9 mouse cellular contexts compared by ENCODE assay signal in genomic region chr1:63658016-63658415, GRCm38 (mm10). TPM values are rescaled to one million over a fixed set of nuclear protein-coding genes. Genes with fewer than 3 reads are reported as not detected.
DNase-seq lines count a peak whose midpoint lies in the region; ATAC-seq lines count a peak whose summit lies in the region.
"Had no signal": no experiment of that assay in that cellular context is flagged by ENCODE, and none has a peak within 500 bp of the region (broad histone marks: within the 10 kb centered on the region; RNA-seq: fewer than 3 reads in every experiment).

No protein-coding gene starts in this region.

- ATAC-seq in limb, embryonic 11.5 days (ENCODE audit: insufficient number of reproducible peaks, low FRiP score, low TSS enrichment, low read depth), result no peak
- ATAC-seq in neural tube, embryonic 15.5 days (ENCODE audit: low FRiP score), result peak; percentile 63

- no peak overlapping the region for H3K27ac ChIP-seq in limb, embryonic 11.5 days (replicated peaks; ENCODE audit: low read depth, low read length)
- no peak overlapping the region for H3K27ac ChIP-seq in neural tube, embryonic 15.5 days (replicated peaks)

- peak; percentile 62 for DNase-seq in urinary bladder, postnatal 14 days (ENCODE audit: low spot score)
- no peak for DNase-seq in urinary bladder, postnatal 4 days (ENCODE audit: low spot score in 2 of 2)
- DNase-seq in adrenal gland, postnatal 10 days, result peak; percentile 70
- DNase-seq in embryo, embryonic 11.5 days (ENCODE audit: low read depth, low spot score), result peak; percentile 76
- peak; percentile 86 for DNase-seq in hindlimb bud, embryonic 11.5 days (ENCODE audit: extremely low spot score, low read depth, low spot score)
- peak; percentile 79 for DNase-seq in limb, embryonic 11.5 days (ENCODE audit: low spot score)
- DNase-seq in thymus, postnatal 36 days, result peak; percentile 54 to 55

- no peaks in the 10 kb centered on the region for H3K4me1 ChIP-seq in limb, embryonic 11.5 days (ENCODE audit: control insufficient read depth, insufficient read depth, low read length)
- H3K4me1 ChIP-seq in neural tube, embryonic 15.5 days, result no peaks in the 10 kb centered on the region

- H3K36me3 ChIP-seq in limb, embryonic 11.5 days (ENCODE audit: control insufficient read depth, insufficient read depth, low read length), result no peaks in the 10 kb centered on the region
- no peaks in the 10 kb centered on the region for H3K36me3 ChIP-seq in neural tube, embryonic 15.5 days

- no peak overlapping the region for H3K4me2 ChIP-seq in limb, embryonic 11.5 days (ENCODE audit: low read depth, severe bottlenecking)
- no peak overlapping the region for H3K4me2 ChIP-seq in neural tube, embryonic 15.5 days

- 13% methylated on average over 6 of the region's 6 CpGs for WGBS in limb, embryonic 11.5 days
- 16% methylated on average over 6 of the region's 6 CpGs for WGBS in neural tube, embryonic 15.5 days

- no peaks in the 10 kb centered on the region for H3K27me3 ChIP-seq in limb, embryonic 11.5 days (ENCODE audit: control insufficient read depth, insufficient read depth, low read length)
- H3K27me3 ChIP-seq in neural tube, embryonic 15.5 days (replicated peaks), result peaks cover 4% of the 10 kb centered on the region; the same call in 1 of the 2 replicates

- no peak overlapping the region for H3K9ac ChIP-seq in limb, embryonic 11.5 days (ENCODE audit: low read length)
- H3K9ac ChIP-seq in neural tube, embryonic 15.5 days (replicated peaks), result no peak overlapping the region

- H3K4me3 ChIP-seq in limb, embryonic 11.5 days (ENCODE audit: low read depth, low read length), result no peak overlapping the region
- H3K4me3 ChIP-seq in neural tube, embryonic 15.5 days (replicated peaks), result no peak overlapping the region

- H3K9me3 ChIP-seq in limb, embryonic 11.5 days (ENCODE audit: control insufficient read depth, low read length), result no peaks in the 10 kb centered on the region
- no peaks in the 10 kb centered on the region for H3K9me3 ChIP-seq in neural tube, embryonic 15.5 days (replicated peaks)

RNA-seq across cellular contexts. Expression of gene Dytn, which starts 28.7 kb away (rescaled TPM):
- total RNA-seq in adrenal gland, postnatal 10 days (2021), result not detected
- not detected in 2 replicates for polyA plus RNA-seq in limb, embryonic 11.5 days (2014; fragmentation: Nextera tagmentation; extraction: Ambion mirVana)
- 0.22 and 0.37 TPM in 2 replicates for polyA plus RNA-seq in neural tube, embryonic 15.5 days (2015; fragmentation: Nextera tagmentation; extraction: Ambion mirVana)
- polyA plus RNA-seq: heart, embryonic 14.5 days had no signal

RNA-seq across cellular contexts. Expression of gene Gm39653, which starts 42.2 kb away (rescaled TPM):
- total RNA-seq in adrenal gland, postnatal 10 days (2021), result not detected
- not detected in 2 replicates for polyA plus RNA-seq in limb, embryonic 11.5 days (2014; fragmentation: Nextera tagmentation; extraction: Ambion mirVana)
- 0.14 and 0.17 TPM in 2 replicates for polyA plus RNA-seq in neural tube, embryonic 15.5 days (2015; fragmentation: Nextera tagmentation; extraction: Ambion mirVana)
- polyA plus RNA-seq: heart, embryonic 14.5 days had no signal

Comparison
In these comparisons a context has a peak if more than half of its experiments do, and no peak if none do; other contexts are left out.
1. DNase-seq: peak in urinary bladder, postnatal 14 days (single experiment), adrenal gland, postnatal 10 days (single experiment), embryo, embryonic 11.5 days (single experiment), hindlimb bud, embryonic 11.5 days (single experiment), limb, embryonic 11.5 days (single experiment) and thymus, postnatal 36 days (2 of 2); none in urinary bladder, postnatal 4 days (0 of 2).